Mouse (Mus musculus) adrenal gland, postnatal 36 days (tissue): ENCODE data around the gene Rab37. TPM values are rescaled to one million over a fixed set of nuclear protein-coding genes. Genes with fewer than 3 reads are reported as not detected.

ENCODE experiments used
- DNase-seq, 2 experiments: peaks; one replicate each; pipeline ENCODE4 v3.0.0; 2021; ENCODE audit warnings: mixed read lengths in 1 of 2
- long read RNA-seq, 2 experiments: library from polyadenylated mRNA; stranded (forward); transcript quantifications; one replicate each; pipeline ENCODE4 v2.0.0; 2021; ENCODE audit warnings: borderline sequencing depth in 2 of 2
- total RNA-seq, 2 experiments: library from RNA; stranded (reverse); gene quantifications; 2 replicates each; pipeline ENCODE4 v1.2.3; 2021

Gene Rab37
- total RNA-seq: under 1 TPM; 0.56 TPM
- long read RNA-seq, experiment 1, partial matches to known transcripts: 0 of 2 reads
- long read RNA-seq, experiment 1, other reads (novel, unspliced or antisense): 1 of 2 reads
- long read RNA-seq, experiment 2: 0 reads

- DNase-seq: peak; percentile 38 to 57
Observed at GRCm38 (mm10) chr11:115091362-115091901, at the start of gene Rab37. Gene Rab37, plus strand, starts transcription at chr11:115091431.

- no peak for DNase-seq
Observed at GRCm38 (mm10) chr11:115048259-115048658, 43.0 kb upstream of the Rab37 start, which contains the start of gene Cd300ld3. Gene Cd300ld3, minus strand, starts transcription at chr11:115048409.

GRCm38 (mm10) chr11:115049282-115049895, 41.8 kb upstream of the Rab37 start:
- DNase-seq: no peak

- peak; percentile 25 to 57 for DNase-seq
Observed at GRCm38 (mm10) chr11:115052206-115052605, 39.0 kb upstream of the Rab37 start.

GRCm38 (mm10) chr11:115052991-115053390, 38.2 kb upstream of the Rab37 start:
- DNase-seq: no peak

- DNase-seq: no peak
Observed at GRCm38 (mm10) chr11:115054537-115054936, 36.7 kb upstream of the Rab37 start.

GRCm38 (mm10) chr11:115058701-115059100, 32.5 kb upstream of the Rab37 start:
- no peak for DNase-seq

- DNase-seq: no peak
Observed at GRCm38 (mm10) chr11:115059797-115060196, 31.4 kb upstream of the Rab37 start.

GRCm38 (mm10) chr11:115062077-115062476, 29.2 kb upstream of the Rab37 start, which contains the start of gene Cd300e:
Gene Cd300e, minus strand, starts transcription at chr11:115062177.
- DNase-seq: no peak

- no peak for DNase-seq
Observed at GRCm38 (mm10) chr11:115066768-115067167, 24.5 kb upstream of the Rab37 start.

- no peak for DNase-seq
Observed at GRCm38 (mm10) chr11:115071015-115071551, 20.1 kb upstream of the Rab37 start.

GRCm38 (mm10) chr11:115071631-115072294, 19.5 kb upstream of the Rab37 start:
- peak; percentile 80 to 83 for DNase-seq

- DNase-seq: no peak
Observed at GRCm38 (mm10) chr11:115073002-115073401, 18.2 kb upstream of the Rab37 start.

- no peak for DNase-seq
Observed at GRCm38 (mm10) chr11:115075407-115075806, 15.8 kb upstream of the Rab37 start.

- no peak for DNase-seq
Observed at GRCm38 (mm10) chr11:115075859-115076258, 15.4 kb upstream of the Rab37 start.

GRCm38 (mm10) chr11:115077436-115077835, 13.8 kb upstream of the Rab37 start:
- no peak for DNase-seq

GRCm38 (mm10) chr11:115078680-115079079, 12.6 kb upstream of the Rab37 start:
- no peak for DNase-seq

- peak; percentile 48 to 54 for DNase-seq
Observed at GRCm38 (mm10) chr11:115080886-115081285, 10.3 kb upstream of the Rab37 start.

- DNase-seq: no peak
Observed at GRCm38 (mm10) chr11:115081373-115081772, 9.9 kb upstream of the Rab37 start.

GRCm38 (mm10) chr11:115082196-115082595, 9.0 kb upstream of the Rab37 start:
- no peak for DNase-seq

GRCm38 (mm10) chr11:115083376-115084139, 7.7 kb upstream of the Rab37 start:
- DNase-seq: peak; percentile 68 to 79

GRCm38 (mm10) chr11:115084595-115084994, 6.6 kb upstream of the Rab37 start:
- DNase-seq: no peak
